Mouse (Mus musculus) T-helper 17 cell (primary cell): ENCODE results near the gene Chmp5.
"Not testable (repeated sequence)": the region's sequence is repeated elsewhere in the genome, so short reads cannot be mapped to it uniquely, and the experiment has no call there.

Source experiments
- in situ Hi-C, 2 experiments: fragments of 300-600 bp; cut with MboI, MseI; formaldehyde crosslinking; loops; 1 replicate in 1 of 2; 2 replicates in 1 of 2; pipeline ENCODE4 v1.15.1; 2025; ENCODE audit warnings: high pct_unique_total_duplicates in 2 of 2

Gene Chmp5

DNA sequence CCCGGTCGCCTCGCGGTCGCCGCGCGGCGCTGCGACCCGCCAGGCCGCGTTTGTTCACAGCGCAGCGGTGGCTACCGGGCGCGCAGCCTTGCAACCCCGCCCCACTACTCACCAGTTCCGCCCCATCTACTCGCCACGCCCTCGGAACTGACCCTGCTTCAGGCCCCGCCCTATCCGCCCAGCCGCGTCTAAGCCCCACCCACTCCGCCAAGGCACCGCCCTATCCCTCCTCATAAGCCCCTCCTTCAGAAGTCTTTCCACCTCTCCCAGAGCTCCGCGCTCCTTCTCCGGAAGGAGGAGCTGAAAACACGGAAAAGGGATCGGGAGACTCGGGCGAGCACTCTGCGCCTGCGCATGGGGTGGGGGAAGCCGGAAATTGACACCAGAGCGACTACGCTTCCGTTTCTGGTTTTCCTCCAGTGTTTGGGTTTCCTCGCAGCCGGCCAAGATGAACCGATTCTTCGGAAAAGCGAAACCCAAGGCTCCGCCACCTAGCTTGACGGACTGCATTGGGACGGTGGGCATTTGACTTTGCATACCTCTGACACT lies at the start of gene Chmp5, which contains the start of gene Bag1:
Gene Chmp5 (plus strand): TSS at position 248 of the 549 bp plus-strand sequence.
Gene Bag1 (minus strand): TSS at position 135 of the 549 bp plus-strand sequence.
- in situ Hi-C loops = loop anchor here in 1 of 2 experiments (5.0 kb wide), 1 partner anchor 176 kb away; no protein-coding TSS in a partner anchor

DNA sequence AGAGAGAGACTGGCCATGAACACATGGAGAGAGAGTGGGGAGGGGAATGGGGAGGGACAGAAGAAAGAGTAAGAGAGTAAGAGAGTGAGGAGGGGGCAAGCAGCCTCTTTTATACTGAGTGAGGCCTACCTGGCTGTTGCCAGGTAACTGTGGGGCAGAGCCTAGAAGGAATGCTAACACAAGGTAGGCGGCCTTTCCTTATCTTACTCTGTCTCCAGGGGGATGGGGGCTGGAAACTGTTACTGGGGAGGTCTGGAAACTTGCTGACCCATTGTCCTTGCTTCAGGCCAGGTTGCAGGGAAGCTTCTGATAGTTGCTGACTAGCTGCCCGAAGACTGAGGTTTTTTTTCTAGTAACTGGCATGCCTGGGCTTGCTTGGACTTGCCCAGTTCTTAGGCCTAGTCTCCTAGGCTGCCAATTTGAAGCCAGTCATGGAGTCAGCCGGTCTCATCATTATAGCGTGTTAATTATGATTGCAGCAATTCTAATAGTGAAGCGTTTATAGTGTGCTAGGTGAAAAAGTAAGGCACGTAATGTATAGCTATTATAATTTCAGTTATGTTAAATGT lies 49.6 kb upstream of the Chmp5 start:
- in situ Hi-C loops = no loop called here

DNA sequence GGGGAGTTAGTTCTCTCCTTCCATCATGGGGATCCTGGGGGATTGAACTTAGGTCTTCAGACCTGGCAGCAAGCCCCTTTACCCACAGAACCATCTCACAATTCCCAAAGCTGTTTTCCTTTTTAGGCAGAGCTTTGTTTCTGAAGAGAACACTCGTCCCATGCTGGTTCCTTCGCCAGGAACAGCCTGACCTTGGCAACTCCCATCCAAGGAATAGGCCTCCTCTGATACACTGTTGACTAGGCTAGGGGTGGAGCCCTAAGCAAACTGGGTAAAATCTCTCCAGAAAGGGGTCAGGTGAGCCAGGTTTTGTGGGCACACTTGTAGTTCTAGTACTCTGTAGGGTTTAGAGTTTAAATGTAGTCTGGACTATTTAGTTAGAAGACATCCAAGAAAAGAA lies 48.9 kb upstream of the Chmp5 start:
- in situ Hi-C loops = no loop called here

DNA sequence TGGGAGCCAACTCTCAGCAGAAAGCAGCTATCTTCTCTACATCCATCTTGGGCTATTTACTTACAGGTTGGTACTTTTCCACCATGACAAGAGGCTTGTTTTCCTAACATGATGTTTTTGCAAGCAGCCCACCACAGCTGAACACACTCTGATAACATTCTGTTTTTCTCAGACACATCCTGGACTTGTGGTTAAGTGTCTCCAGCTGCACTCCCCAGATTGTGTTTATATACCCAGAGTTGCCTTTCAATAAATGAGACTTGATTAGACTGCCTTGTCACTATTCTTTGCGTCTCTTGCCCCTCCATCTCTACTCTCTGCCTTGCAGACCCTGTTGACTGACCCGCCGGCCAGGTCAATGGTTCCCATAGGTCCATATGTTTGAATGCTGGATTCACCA lies 48.1 kb upstream of the Chmp5 start:
- in situ Hi-C loops = no loop called here

DNA sequence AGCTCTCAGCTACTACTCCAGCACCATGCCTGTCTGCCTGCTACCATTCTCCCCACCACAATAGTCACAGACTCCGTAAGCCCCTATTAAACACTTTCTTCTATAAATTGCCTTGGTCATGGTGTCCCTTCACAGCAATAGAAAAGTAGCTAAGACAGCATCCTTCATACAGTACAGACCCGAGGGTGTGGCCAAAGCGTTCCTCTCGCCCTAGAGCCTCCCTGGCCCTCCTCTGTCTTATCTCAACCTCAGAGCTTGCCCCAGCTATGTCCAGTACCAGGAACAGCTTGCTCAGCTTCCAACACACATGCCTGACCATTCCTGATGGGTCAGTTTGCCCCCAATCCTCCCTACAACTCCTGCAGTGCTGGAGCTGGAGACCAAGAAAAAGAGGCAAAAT lies 47.6 kb upstream of the Chmp5 start:
- in situ Hi-C loops = no loop called here

DNA sequence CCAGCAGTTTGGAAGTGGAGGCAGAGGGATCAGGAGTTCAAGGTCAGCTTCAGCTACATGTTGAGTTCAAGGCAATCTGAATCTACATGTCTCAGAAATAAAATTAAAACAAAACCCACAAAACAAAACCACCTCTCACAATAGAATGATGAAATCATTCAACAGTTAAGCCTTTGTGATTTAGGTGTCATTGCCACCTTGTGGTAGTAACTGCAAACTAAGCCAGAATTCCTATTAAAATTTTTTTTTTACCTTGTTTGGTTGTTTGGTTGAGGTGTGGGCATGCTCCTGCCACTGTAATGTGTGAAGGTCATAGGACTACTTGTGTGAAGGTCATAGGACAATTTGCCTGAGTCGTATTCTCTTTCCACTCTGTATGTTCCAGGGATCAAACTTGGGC lies 41.9 kb upstream of the Chmp5 start:
- in situ Hi-C loops = loop anchor here (5.0 kb wide), 1 partner anchor 134 kb away; no protein-coding TSS in a partner anchor

DNA sequence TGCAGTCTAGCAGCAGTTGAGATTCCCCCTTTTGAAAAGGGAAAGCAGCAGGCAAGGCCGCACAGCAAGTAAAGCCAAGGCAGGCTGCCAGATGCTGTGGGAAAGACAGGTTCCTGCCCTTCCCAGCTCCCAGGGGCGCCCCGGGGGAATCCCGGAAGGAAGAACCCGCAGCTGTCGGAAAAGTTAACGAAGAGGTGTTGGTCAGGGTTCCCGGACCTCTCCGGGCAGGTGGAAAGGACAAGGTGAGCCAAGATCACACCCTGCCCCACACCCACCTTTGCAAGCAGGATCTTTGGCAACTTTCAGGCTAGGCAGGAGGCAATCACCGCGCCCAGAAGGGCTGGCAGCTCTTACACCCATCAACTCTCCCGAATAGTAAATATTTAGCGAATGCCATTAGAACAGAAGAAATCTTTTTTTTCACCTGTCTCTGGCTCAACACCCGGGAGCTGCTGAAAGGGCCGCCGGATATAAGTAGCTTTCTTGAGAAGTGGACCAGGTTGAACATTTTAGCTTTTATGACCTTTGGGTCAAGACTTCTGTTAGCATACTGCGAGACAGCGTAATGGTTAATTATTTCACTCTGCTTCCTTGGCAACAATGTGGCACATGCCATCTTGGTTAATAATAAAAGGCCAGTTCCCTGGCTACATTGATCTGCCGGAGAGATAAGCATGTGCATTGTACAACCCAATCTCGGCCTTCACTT lies 39.8 kb upstream of the Chmp5 start:
- in situ Hi-C loops = loop anchor here (5.0 kb wide), 1 partner anchor 136 kb away; no protein-coding TSS in a partner anchor

DNA sequence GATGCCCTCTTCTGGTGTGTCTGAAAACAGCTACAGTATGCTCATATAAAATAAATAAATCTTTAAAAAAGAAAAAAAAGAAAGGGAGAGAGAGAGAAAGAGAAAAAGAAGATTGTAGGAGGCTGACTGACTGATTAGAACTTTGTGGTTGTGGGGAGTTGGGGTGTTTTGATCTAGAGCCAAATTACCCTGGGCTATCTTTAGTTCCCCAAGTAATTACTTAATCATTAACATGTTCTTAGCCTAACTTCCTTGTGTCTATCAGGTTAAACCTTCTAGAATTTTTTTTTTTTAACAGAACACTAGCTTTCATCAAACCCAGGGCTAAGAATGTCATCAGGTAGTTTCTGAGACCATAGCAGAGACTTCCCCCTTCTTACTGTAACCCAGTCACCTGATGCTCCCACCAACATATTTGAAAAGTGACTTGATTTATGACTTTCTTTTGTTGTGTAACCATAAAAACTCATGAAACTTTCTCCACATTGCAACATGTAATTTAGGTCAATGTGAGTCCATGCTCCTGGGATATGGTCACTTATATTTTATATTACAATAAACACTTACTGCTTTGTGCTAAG lies 33.8 kb upstream of the Chmp5 start:
- in situ Hi-C loops = no loop called here

DNA sequence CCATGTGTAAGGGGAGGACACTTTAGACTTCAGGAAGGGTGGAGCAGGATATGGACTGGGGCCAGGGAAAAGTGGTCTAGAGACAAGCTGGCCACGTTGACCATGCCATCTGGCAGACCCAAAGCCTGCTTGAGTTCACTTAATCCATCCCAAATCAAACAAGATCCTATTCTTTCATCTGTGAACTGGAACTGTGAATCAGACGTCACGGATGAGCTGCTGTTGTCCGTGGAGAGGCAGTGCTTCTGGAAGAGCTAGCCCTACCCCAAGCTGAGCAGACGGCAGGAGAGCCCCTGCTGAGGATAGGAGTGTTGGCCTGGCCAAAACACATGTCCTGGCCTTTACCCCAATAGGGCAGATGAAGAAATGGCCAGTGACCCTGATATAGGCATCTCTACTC lies 32.3 kb upstream of the Chmp5 start:
- in situ Hi-C loops = no loop called here

DNA sequence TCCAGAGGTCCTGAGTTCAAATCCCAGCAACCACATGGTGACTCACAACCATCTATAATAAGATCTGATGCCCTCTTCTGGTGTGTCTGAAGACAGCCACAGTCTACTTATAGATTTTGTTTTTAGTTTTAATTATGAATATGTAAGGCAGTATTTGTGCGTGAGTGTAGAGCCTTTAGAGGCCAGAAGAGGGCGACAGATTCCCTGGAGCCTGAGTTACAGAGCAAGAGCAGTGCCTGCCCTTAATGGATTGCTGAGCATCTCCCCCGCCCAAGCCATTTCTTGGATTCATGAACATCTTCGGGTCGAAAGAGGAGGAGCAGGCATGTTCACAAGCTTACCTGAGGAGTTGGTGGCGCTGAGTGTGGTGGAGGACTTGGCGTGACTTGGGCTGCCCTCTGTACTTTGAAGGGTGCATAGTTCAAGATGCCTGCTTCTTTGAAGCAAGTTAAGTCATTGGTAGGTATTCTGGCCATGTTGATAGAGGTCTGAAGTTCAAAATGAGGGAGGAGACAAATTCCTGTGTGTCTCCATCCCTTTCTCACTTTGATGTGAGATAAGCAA lies 31.5 kb upstream of the Chmp5 start:
- in situ Hi-C loops = no loop called here

DNA sequence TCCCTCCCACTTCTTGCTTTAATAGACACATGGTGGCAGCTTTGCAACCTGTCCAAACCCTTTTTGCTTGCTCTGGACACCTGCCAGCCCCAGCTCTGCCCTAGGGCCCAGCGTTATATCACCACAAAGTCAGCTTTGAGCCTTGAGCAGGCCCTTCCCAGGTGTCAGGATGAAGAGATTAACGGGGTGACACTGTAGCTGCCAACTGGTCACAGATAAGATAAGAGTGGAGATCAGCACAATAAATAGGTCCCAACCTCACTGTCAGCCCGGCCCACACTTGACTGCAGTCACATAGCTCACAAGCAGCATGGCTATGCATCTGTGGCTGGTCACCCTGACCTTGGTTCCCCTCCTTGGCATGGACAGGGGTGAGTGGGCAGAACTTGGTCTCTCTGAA lies 28.4 kb upstream of the Chmp5 start, which contains the start of gene Spink4:
Gene Spink4 (plus strand): TSS at position 268 of the 400 bp plus-strand sequence.
- in situ Hi-C loops = no loop called here

DNA sequence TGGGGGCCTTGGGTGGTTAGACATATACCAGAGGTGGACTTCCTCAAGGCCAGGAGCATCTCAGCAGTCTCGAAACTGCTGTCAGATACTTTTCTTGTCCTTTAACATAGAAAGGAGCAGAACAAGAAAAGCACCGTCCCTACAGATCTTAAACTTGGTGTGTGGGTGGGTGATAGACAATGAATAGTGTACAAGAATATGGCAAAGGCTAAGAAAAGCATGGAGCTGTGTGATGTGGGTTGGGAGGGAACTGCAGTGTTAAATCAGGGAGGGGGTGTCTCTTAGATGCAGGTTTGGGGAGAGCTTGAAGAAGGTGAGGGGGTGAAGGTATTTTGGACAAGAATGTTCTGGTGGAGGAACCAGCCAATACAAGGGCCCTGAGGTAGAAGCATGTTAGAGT lies 27.6 kb upstream of the Chmp5 start:
- in situ Hi-C loops = no loop called here

DNA sequence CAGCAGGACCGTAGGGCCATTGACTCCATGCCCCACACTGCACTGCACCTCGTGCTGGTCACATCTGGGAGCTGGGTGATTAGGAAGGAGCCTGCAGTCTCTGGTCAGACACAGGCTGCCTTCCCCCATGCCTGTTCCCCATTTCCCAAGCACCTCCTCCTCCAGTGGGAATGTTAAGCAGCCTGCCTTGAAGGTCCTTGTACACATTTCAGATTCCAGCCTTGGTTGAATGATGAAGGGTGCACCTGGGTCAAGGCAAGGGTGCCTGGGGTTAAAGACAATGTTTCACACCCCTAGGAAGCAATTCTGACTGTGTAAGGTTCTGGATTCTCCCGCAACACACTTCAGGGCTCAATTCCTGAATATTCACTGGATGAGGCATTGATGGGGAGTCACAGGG lies 26.9 kb upstream of the Chmp5 start:
- in situ Hi-C loops = no loop called here

DNA sequence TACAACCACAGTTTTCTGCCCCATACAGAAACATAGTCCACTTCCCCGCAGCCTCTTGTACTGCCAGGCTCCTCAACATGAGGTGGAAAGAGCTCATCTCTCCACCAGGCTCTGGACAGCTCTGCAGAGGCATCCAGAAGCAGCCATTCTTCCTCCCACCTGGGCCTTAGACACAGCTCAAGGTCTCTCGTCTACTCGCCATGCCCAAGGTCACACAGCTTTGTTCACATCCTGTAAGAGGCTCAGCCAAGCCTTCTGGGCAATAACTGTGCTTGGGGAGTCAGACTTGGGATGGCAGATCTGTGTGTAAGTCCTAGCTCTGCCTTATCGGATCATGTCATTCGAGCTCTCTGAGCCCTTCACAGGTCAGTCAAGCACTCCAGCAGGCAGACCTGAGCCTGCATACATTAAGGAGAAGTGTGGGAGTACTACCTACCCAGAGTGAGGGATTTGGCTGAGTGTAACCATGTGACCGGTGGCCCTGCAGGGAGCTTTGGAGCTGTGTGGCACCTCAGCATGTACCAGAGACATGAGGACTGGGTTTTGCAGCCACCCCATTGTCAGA lies 25.0 kb upstream of the Chmp5 start:
- in situ Hi-C loops = no loop called here

DNA sequence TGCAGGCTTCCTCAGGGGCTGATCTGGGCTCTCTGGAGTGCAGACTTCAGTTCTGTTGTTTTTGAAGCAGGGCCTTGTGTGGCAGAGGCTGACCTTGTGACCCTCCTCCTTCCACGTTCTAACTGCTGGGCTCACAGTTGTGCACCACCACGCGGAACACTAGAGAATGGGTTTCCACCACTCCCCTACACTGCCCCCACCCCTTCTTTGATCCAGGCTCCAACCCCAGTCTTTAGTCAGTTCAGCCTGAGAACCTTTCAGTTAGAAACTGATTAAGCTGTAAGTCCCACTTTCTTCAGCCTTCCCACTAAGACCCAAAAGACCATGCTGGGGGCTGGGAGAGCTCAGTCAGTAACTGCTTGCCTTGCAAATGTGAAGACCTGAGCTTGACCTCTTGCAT lies 22.6 kb upstream of the Chmp5 start:
- in situ Hi-C loops = no loop called here

DNA sequence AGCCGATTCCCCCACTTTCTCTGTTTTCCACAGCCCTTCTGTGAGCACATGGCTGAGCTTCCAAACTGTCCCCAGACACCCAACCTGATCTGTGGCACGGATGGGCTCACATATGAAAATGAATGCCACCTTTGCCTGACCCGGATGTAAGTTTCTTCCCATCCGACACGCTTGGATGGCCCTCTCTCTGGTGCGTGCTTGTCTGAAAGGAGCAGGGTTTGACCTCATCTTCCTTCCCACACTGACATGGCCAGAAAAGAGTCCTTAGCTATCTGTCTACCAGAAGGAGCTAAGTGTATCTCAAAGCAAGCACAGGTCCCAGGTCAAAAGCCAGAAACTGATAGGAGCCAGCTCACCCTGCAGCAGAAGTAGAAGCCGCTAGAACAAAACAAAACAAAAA lies 19.2 kb upstream of the Chmp5 start:
- in situ Hi-C loops = no loop called here

DNA sequence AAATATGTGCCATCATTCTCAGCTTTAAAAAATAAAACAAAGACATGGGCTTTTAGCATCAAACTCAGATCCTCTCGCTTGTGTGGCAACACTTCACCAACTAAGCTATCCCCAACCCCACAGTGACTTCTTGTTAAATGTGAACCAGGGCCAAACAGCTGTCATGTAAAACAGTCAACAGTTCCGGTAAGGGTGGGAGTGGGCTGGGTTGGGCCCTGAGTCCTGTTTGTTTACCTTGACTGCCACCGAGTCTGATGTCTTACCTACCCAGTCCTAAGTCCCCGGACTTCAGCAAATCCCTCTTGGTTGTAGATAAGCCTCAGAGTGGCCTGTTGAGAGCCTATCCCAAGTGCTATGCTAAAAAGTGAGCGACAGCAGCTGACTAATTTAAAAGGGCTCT lies 14.5 kb upstream of the Chmp5 start:
- in situ Hi-C loops = no loop called here

DNA sequence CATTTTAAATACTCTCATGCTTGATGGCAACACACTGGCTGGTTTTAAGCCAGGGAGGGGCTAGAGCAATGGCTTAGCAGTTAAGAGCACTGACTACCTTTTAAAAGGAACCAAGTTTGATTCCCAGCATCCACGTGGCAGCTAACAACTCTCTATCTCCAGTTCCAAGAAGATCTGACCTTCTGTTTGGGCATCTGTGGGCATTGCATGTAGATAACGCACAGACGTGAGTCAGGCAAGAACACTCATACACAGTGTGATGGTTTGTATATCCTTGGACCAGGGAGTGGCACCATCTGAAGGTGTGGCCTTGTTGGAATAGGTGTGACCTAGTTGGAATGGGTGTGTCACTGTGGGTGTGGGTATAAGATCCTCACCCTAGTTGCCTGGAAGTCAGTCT lies 13.8 kb upstream of the Chmp5 start:
- in situ Hi-C loops = not testable (repeated sequence)

DNA sequence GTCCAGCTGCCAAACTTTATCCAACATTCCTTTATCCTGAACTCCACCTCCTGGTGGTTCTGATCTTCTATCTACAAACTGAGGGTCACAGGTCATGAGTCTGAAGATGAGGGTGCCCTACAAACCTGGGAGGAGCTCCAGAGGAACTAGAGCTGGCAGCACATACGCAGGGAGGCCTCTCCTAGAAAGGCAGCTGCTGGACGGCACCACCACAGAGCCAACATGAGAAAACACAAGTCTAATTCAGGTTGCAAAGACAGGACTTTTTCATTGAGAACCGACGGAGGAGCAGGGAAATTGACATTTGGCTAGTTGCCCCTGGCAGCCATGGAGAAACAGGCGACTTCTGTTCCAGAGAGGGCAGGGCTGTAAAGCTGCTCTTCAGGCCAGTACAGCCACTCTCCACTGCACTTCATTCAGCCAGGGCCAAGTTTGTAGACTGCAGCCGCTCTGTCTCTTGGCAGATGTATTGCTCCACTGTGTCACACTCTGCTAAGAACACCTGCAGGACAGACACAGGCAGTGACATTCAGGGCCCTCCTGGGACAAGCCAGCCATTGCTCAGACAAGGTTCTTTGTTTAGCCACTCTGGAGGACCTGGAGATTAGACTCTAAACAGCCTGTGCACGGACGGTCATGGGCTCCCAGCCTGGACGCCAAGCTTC lies 11.9 kb upstream of the Chmp5 start:
- in situ Hi-C loops = no loop called here

DNA sequence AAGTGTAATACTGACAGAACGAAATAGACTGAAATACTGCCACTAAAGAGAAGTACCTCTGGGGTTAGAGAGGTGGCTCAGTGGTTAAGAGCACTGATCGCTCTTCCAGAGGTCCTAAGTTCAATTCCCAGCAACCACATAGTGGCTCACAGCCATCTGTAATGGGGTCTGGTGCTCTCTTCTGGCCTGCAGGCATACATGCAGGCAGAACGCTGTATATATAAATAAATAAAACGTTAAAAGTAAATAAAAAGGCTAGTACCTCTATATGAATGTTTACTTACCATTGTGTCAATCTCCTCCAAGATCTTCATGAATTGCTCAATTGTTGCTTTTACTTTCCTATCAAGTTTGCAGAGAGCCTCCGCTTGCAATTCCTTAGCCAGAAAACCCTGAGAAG lies 9.4 kb upstream of the Chmp5 start:
- in situ Hi-C loops = no loop called here

DNA sequence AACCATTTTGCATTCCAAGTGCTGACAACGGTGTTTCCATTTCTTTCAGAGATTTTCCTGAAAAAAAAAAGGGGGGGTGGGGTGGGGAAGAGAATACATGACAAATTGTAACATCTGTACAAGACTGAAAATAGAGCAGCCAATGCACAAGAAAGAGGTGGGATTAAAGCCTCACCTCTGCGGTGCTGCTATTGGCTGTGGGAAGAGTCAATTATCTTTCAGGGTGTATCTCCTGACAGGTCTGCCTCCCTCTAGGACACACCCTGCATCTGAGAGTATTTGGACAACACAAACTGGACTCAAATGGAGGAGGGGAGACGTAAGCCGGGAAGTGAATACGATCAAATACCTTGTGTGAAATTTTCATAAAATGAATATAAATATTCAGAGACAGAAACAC lies 4.6 kb upstream of the Chmp5 start:
- in situ Hi-C loops = no loop called here
